Mouse (Mus musculus): ENCODE measurements at regions not wholly inside any gene's neighbourhood (a gene's known extent, or its start where the extent isn't known, plus 50 kb on each side); places are given as distances from the start of the nearest gene placed in this dataset.

- H3K4me3 ChIP-seq (ENCODE audit: insufficient read depth, low read depth, low read length), result no peak overlapping the region
- H3K4me1 ChIP-seq (ENCODE audit: control insufficient read depth, insufficient read depth, insufficient read length, low read length), result no peaks in the 10 kb centered on the region
- H3K27ac ChIP-seq (replicated peaks; ENCODE audit: low read depth, low read length), result no peak overlapping the region
These were observed 672.6 kb upstream of the Gm8797 start for GRCm38 (mm10) chr3:5077956-5078355.

- Histone ChIP-seq H3K4me1 (ENCODE audit: control insufficient read depth, insufficient read depth, insufficient read length, low read length) (no peaks in the 10 kb centered on the region), H3K27ac (replicated peaks; ENCODE audit: low read depth, low read length) (no peak overlapping the region), H3K4me3 (ENCODE audit: insufficient read depth, low read depth, low read length) (no peak overlapping the region)
These were observed 663.9 kb upstream of the Gm8797 start for GRCm38 (mm10) chr3:5086721-5087120.

GRCm38 (mm10) chr3:5088867-5089266, 661.7 kb upstream of the Gm8797 start:
- Histone ChIP-seq H3K4me1 (ENCODE audit: control insufficient read depth, insufficient read depth, insufficient read length, low read length) (no peaks in the 10 kb centered on the region), H3K4me3 (ENCODE audit: insufficient read depth, low read depth, low read length) (no peak overlapping the region), H3K27ac (replicated peaks; ENCODE audit: low read depth, low read length) (no peak overlapping the region)

GRCm38 (mm10) chr3:5089393-5090010, 661.1 kb upstream of the Gm8797 start:
- Histone ChIP-seq H3K27ac (replicated peaks; ENCODE audit: low read depth, low read length) (no peak overlapping the region), H3K4me3 (ENCODE audit: insufficient read depth, low read depth, low read length) (no peak overlapping the region), H3K4me1 (ENCODE audit: control insufficient read depth, insufficient read depth, insufficient read length, low read length) (no peaks in the 10 kb centered on the region)

GRCm38 (mm10) chr3:5090108-5090869, 660.3 kb upstream of the Gm8797 start:
- no peaks in the 10 kb centered on the region for H3K4me1 ChIP-seq (ENCODE audit: control insufficient read depth, insufficient read depth, insufficient read length, low read length)
- peak overlapping the region; percentile 85 for H3K27ac ChIP-seq (replicated peaks; ENCODE audit: low read depth, low read length)
- peak overlapping the region; percentile 80 for H3K4me3 ChIP-seq (ENCODE audit: insufficient read depth, low read depth, low read length)

- no peak overlapping the region for H3K4me3 ChIP-seq (ENCODE audit: insufficient read depth, low read depth, low read length)
- no peaks in the 10 kb centered on the region for H3K4me1 ChIP-seq (ENCODE audit: control insufficient read depth, insufficient read depth, insufficient read length, low read length)
- H3K27ac ChIP-seq (replicated peaks; ENCODE audit: low read depth, low read length), result no peak overlapping the region
These were observed 659.6 kb upstream of the Gm8797 start for GRCm38 (mm10) chr3:5090987-5091386.

All from brown adipose tissue, adult 24 weeks (tissue).